Mouse (Mus musculus): ENCODE results near the gene Hoxd3.

DNA sequence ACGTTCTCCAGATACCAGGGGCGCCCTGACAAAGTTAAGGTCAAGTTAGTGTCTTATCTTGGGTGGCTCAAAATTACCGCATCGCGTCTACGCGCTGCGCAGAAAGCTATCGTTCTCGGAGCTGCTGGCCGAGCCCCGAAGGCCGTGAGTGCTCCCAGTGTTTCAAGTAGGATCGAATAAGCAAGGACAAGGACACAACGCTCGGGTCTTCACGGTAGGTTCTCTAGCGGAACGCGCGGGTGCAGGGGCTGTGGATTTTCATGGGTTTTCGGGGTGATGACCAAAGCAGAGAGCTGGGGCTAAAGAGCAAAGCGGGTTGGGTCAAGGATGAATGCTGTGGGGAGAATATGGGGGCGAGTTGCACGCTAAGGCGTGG is 32.1 kb upstream of the Hoxd3 start:
- TF ChIP-seq CTCF (IDR thresholded peaks at IDR 0.05; ENCODE audit: borderline replicate concordance, insufficient read depth, low read depth, low read length) (no peak), POLR2A (IDR thresholded peaks at IDR 0.05; ENCODE audit: borderline replicate concordance, insufficient read depth, low read length) (no peak)

All from cerebellum, adult 2 months (tissue).